ENCODE assay signal across 8 mouse cellular contexts in the genomic region with DNA sequence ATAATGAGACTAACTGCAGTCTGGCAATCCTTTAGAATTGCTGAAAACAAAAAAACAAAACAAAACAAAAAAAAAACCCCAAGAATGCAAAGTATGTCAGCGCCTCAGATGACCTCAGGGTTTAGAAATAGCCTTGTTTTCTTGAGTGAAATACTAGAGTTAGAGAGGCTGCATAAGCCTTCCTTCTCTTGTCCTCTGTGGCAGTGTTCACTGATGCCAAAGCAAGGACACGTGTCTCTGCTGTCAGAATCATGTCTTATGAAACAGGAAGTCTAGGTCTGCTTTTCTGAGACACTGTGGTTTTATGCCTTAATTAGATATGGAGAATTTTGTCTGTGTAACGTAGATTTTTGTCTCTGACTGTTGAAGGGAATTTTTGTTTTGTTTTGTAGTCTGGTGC.
DNase-seq lines count a peak whose midpoint lies in the region; ATAC-seq lines count a peak whose summit lies in the region.

No protein-coding gene starts in this region.

- peak; percentile 31; the same call in 1 of the 2 replicates for ATAC-seq in frontal cortex, adult (ENCODE audit: low TSS enrichment)
- ATAC-seq in inflammation-experienced regulatory T-cells, adult 6 months, result peak; percentile 95
- ATAC-seq in midbrain, embryonic 15.5 days (replicated peaks), result no peak

- H3K4me2 ChIP-seq in midbrain, embryonic 15.5 days, result no peak overlapping the region

- no peaks in the 10 kb centered on the region for H3K9me3 ChIP-seq in midbrain, embryonic 15.5 days

- H3K4me1 ChIP-seq in midbrain, embryonic 15.5 days, result no peaks in the 10 kb centered on the region

- no peak for DNase-seq in frontal cortex, postnatal 10 days (ENCODE audit: low spot score in 2 of 2)
- peak; percentile 36 to 48 for DNase-seq in spleen, postnatal 36 days (ENCODE audit: low spot score in 2 of 2)
- no peak for DNase-seq in spleen, postnatal 4 days (ENCODE audit: low spot score in 2 of 2)
- DNase-seq in thymus, postnatal 25 days, result peak; percentile 22
- no peak for DNase-seq in layer of hippocampus, postnatal 10 days (ENCODE audit: low spot score in 2 of 2)

- no peak overlapping the region for H3K27ac ChIP-seq in midbrain, embryonic 15.5 days

- no peaks in the 10 kb centered on the region for H3K36me3 ChIP-seq in midbrain, embryonic 15.5 days (replicated peaks)

- H3K27me3 ChIP-seq in midbrain, embryonic 15.5 days (replicated peaks), result no peaks in the 10 kb centered on the region

- 59% methylated on average over 3 of the region's 3 CpGs for WGBS in midbrain, embryonic 15.5 days

- no peak overlapping the region for H3K4me3 ChIP-seq in midbrain, embryonic 15.5 days

- no peak overlapping the region for H3K9ac ChIP-seq in midbrain, embryonic 15.5 days

Comparison
In these comparisons a context has a peak if more than half of its experiments do, and no peak if none do; other contexts are left out.
1. DNase-seq: peak in spleen, postnatal 36 days (2 of 2) and thymus, postnatal 25 days (single experiment); none in frontal cortex, postnatal 10 days (0 of 2), spleen, postnatal 4 days (0 of 2) and layer of hippocampus, postnatal 10 days (0 of 2).